Mouse (Mus musculus) myocyte (in vitro differentiated cells): ENCODE results near the gene Lama4.

Source experiments
- CEBPB ChIP-seq: IDR thresholded peaks from 2 replicates; pipeline ENCODE4 v1.6.1; 2011; ENCODE audit warnings: mild to moderate bottlenecking, moderate library complexity; ENCODE audit not compliant: poor library complexity, insufficient read depth, severe bottlenecking
- E2F4 ChIP-seq: IDR thresholded peaks from one replicate; pipeline ENCODE4 v1.6.1; 2011; ENCODE audit warnings: mild to moderate bottlenecking, control low read depth, moderate library complexity; ENCODE audit not compliant: insufficient read depth
- MAX ChIP-seq: IDR thresholded peaks from one replicate; pipeline ENCODE4 v1.6.1; 2011; ENCODE audit warnings: low read depth, mild to moderate bottlenecking, control low read depth
- MYOD1 ChIP-seq, 3 experiments: IDR thresholded peaks; one replicate each; pipeline ENCODE4 v1.6.1; 2011; ENCODE audit warnings: control low read depth in 2 of 3, low read depth in 2 of 3, mild to moderate bottlenecking in 2 of 3, moderate library complexity in 1 of 3; ENCODE audit not compliant: insufficient read length in 2 of 3, control insufficient read depth in 1 of 3
- MYOG ChIP-seq, 3 experiments: IDR thresholded peaks; one replicate each; pipeline ENCODE4 v1.6.1; 2011; ENCODE audit warnings: control low read depth in 2 of 3, low read depth in 2 of 3, mild to moderate bottlenecking in 2 of 3; ENCODE audit not compliant: insufficient read length in 2 of 3, control insufficient read depth in 1 of 3, insufficient read depth in 1 of 3
- POLR2A ChIP-seq: IDR thresholded peaks from one replicate; pipeline ENCODE4 v1.6.1; 2011; ENCODE audit warnings: low read depth, mild to moderate bottlenecking, control low read depth, moderate library complexity; ENCODE audit not compliant: insufficient read length
- POLR2AphosphoS2 ChIP-seq: IDR thresholded peaks from one replicate; pipeline ENCODE4 v1.6.1; 2011; ENCODE audit warnings: low read depth, control low read depth; ENCODE audit not compliant: insufficient read length
- REST ChIP-seq: IDR thresholded peaks from one replicate; pipeline ENCODE4 v1.6.1; 2011; ENCODE audit warnings: mild to moderate bottlenecking, control low read depth, moderate library complexity; ENCODE audit not compliant: insufficient read depth, insufficient read length
- SRF ChIP-seq: IDR thresholded peaks from one replicate; pipeline ENCODE4 v1.6.1; 2011; ENCODE audit warnings: low read depth; ENCODE audit not compliant: control insufficient read depth, insufficient read length
- TCF12 ChIP-seq: IDR thresholded peaks from one replicate; pipeline ENCODE4 v1.6.1; 2011; ENCODE audit warnings: mild to moderate bottlenecking, control low read depth; ENCODE audit not compliant: poor library complexity, insufficient read depth, severe bottlenecking
- TCF3 ChIP-seq: IDR thresholded peaks from one replicate; pipeline ENCODE4 v1.6.1; 2011; ENCODE audit warnings: low read depth, control low read depth; ENCODE audit not compliant: insufficient read length
- USF1 ChIP-seq: IDR thresholded peaks from one replicate; pipeline ENCODE4 v1.6.1; 2011; ENCODE audit warnings: low read depth, mild to moderate bottlenecking, control low read depth, moderate library complexity

GRCm38 (mm10) chr10:39030148-39030685 lies 64.9 kb downstream of the Lama4 start:
- TF ChIP-seq TCF12, result no peak
- TF ChIP-seq MAX, result no peak
- TF ChIP-seq POLR2A, result no peak
- no peak for TF ChIP-seq SRF
- TF ChIP-seq USF1, result no peak
- TF ChIP-seq MYOG (IDR thresholded peaks at IDR 0.05; ENCODE audit: control insufficient read depth in 1 of 3, insufficient read depth in 1 of 3, insufficient read length in 2 of 3, low read depth in 2 of 3), result no peak
- no peak for TF ChIP-seq REST
- TF ChIP-seq E2F4, result no peak
- TF ChIP-seq POLR2AphosphoS2, result no peak
- TF ChIP-seq CEBPB, result no peak
- no peak for TF ChIP-seq TCF3
- no peak for TF ChIP-seq MYOD1 (IDR thresholded peaks at IDR 0.05; ENCODE audit: control insufficient read depth in 1 of 3, insufficient read length in 2 of 3, low read depth in 2 of 3)
